Mouse (Mus musculus): ENCODE measurements at regions not wholly inside any gene's neighbourhood (a gene's known extent, or its start where the extent isn't known, plus 50 kb on each side); places are given as distances from the start of the nearest gene placed in this dataset.

DNA sequence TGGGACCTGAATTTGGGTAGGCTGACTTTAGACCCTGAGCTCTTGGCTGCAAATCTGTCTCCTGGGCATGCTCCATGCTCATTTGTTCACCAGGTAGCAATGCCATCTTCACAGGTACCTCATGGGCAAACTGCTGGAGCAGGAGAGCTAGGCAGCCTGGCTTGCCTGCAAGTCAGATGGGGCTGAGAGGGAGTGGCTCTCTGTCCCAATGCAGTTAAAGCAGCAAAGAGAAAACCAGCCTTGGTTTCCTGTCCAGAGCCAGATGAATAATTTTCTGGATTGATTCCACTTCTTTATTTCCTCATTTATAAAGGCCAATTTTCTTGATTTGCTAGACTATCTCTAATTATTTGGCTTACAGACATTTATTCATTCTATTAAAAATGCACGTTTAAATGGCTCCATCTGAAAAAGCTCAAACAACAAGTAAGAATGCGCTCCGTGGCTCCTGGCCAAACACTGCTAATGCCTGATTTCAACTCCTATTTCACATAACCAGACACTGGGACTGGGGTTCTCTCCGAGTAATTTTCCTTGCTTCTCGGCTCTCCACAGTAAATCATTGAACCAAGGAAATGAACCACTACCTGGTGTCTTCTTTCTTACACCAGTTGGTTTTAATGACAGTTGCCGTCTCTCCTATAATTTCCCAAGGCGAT is 60.5 kb downstream of the Rsl24d1 start:
- Histone ChIP-seq H3K27ac (no peak overlapping the region), H3K27me3 (ENCODE audit: insufficient read depth, poor library complexity, severe bottlenecking) (no peaks in the 10 kb centered on the region), H3K4me1 (replicated peaks) (no peaks in the 10 kb centered on the region), H3K4me3 (no peak overlapping the region), H3K36me3 (no peaks in the 10 kb centered on the region), H3K9me3 (peaks cover 5% of the 10 kb centered on the region; the same call in 1 of the 2 replicates)
- WGBS = 88% methylated on average over 7 of the region's 7 CpGs
- no peak for DNase-seq (ENCODE audit: low spot score)

- no peaks in the 10 kb centered on the region for H3K27me3 ChIP-seq (ENCODE audit: insufficient read depth, poor library complexity, severe bottlenecking)
- no peak overlapping the region for H3K27ac ChIP-seq
- no peak overlapping the region for H3K4me3 ChIP-seq
- no peaks in the 10 kb centered on the region for H3K9me3 ChIP-seq
- H3K36me3 ChIP-seq = no peaks in the 10 kb centered on the region
- no peaks in the 10 kb centered on the region for H3K4me1 ChIP-seq (replicated peaks)
- DNase-seq (ENCODE audit: low spot score) = no peak
These were observed 63.4 kb downstream of the Rsl24d1 start for GRCm38 (mm10) chr9:73176645-73177044.

- Histone ChIP-seq H3K9me3 (no peaks in the 10 kb centered on the region), H3K4me3 (no peak overlapping the region), H3K36me3 (no peaks in the 10 kb centered on the region), H3K27me3 (ENCODE audit: insufficient read depth, poor library complexity, severe bottlenecking) (no peaks in the 10 kb centered on the region), H3K27ac (no peak overlapping the region), H3K4me1 (replicated peaks) (no peaks in the 10 kb centered on the region)
- no peak for DNase-seq (ENCODE audit: low spot score)
- WGBS = 86% methylated on average over 5 of the region's 5 CpGs
These were observed 70.1 kb downstream of the Rsl24d1 start for GRCm38 (mm10) chr9:73183356-73183755.

- WGBS = 37% methylated on average over 3 of the region's 3 CpGs
- Histone ChIP-seq H3K27me3 (ENCODE audit: insufficient read depth, poor library complexity, severe bottlenecking) (no peaks in the 10 kb centered on the region), H3K4me1 (replicated peaks) (no peaks in the 10 kb centered on the region), H3K9me3 (no peaks in the 10 kb centered on the region), H3K36me3 (no peaks in the 10 kb centered on the region), H3K4me3 (no peak overlapping the region), H3K27ac (no peak overlapping the region)
- peak; percentile 11 for DNase-seq (ENCODE audit: low spot score)
These were observed 71.7 kb downstream of the Rsl24d1 start for GRCm38 (mm10) chr9:73184908-73185307.

- Histone ChIP-seq H3K27me3 (ENCODE audit: insufficient read depth, poor library complexity, severe bottlenecking) (no peaks in the 10 kb centered on the region), H3K36me3 (no peaks in the 10 kb centered on the region), H3K9me3 (no peaks in the 10 kb centered on the region), H3K4me1 (replicated peaks) (peaks cover 7% of the 10 kb centered on the region), H3K4me3 (peak overlapping the region; percentile 18; the same call in 1 of the 2 replicates), H3K27ac (peak overlapping the region; percentile 59; the same call in 1 of the 2 replicates)
- DNase-seq (ENCODE audit: low spot score) = peak; percentile 38
- 17% methylated on average over 11 of the region's 11 CpGs for WGBS
These were observed 79.1 kb downstream of the Rsl24d1 start for GRCm38 (mm10) chr9:73192271-73192785.

DNA sequence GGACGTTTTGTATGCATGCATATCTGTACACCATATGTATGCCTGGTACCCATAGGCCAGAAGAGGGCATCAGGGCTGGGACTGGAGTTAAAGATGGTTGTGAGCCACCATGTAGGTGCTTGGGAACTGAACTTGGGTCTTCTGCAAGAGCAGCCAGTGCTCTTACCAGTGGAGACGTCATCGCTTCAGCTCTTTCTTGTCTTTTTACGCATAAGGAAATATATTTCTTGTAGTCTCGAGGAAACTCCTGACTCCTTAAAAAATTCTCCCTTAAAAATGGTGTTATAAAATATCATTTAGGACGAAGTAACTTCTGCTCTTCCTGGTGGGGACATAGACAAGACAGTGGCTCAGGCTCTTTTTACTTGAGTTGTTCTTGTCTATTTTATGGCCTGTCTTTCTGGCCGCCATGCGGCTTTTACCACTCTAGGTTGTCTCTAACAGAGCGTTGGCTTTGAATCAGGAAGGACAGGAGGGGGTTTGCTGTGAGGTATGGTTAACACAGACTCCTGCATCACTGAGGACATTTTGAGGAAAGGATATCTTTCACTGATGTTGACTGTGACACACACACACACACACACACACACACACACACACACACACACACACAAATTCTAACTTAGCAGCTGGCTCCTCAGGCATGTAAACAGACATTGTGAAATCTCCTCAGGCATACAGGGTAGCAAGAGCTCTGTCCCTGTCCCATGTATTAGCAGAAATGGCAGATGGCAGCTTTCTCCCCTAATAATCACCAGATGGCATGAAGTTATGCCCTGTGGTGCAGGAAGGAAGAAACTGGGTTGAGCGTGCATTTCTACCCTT is 85.2 kb downstream of the Rsl24d1 start:
- H3K4me3 ChIP-seq = no peak overlapping the region
- no peaks in the 10 kb centered on the region for H3K27me3 ChIP-seq (ENCODE audit: insufficient read depth, poor library complexity, severe bottlenecking)
- WGBS = 88% methylated on average over 10 of the region's 10 CpGs
- no peak overlapping the region for H3K27ac ChIP-seq
- H3K4me1 ChIP-seq (replicated peaks) = no peaks in the 10 kb centered on the region
- no peaks in the 10 kb centered on the region for H3K36me3 ChIP-seq
- no peaks in the 10 kb centered on the region for H3K9me3 ChIP-seq
- no peak for DNase-seq (ENCODE audit: low spot score)

GRCm38 (mm10) chr9:73223111-73223510 is 109.9 kb downstream of the Rsl24d1 start:
- Histone ChIP-seq H3K36me3 (no peaks in the 10 kb centered on the region), H3K4me1 (replicated peaks) (no peaks in the 10 kb centered on the region), H3K27me3 (ENCODE audit: insufficient read depth, poor library complexity, severe bottlenecking) (no peaks in the 10 kb centered on the region), H3K4me3 (no peak overlapping the region), H3K27ac (no peak overlapping the region), H3K9me3 (no peaks in the 10 kb centered on the region)
- WGBS = 68% methylated on average over 6 of the region's 6 CpGs
- no peak for DNase-seq (ENCODE audit: low spot score)

GRCm38 (mm10) chr9:73240188-73240587 is 127.0 kb downstream of the Rsl24d1 start:
- Histone ChIP-seq H3K4me3 (no peak overlapping the region), H3K9me3 (no peaks in the 10 kb centered on the region), H3K27me3 (ENCODE audit: insufficient read depth, poor library complexity, severe bottlenecking) (no peaks in the 10 kb centered on the region), H3K36me3 (no peaks in the 10 kb centered on the region), H3K27ac (no peak overlapping the region), H3K4me1 (replicated peaks) (no peaks in the 10 kb centered on the region)
- DNase-seq (ENCODE audit: low spot score) = no peak
- WGBS = 75% methylated on average over 5 of the region's 5 CpGs

DNA sequence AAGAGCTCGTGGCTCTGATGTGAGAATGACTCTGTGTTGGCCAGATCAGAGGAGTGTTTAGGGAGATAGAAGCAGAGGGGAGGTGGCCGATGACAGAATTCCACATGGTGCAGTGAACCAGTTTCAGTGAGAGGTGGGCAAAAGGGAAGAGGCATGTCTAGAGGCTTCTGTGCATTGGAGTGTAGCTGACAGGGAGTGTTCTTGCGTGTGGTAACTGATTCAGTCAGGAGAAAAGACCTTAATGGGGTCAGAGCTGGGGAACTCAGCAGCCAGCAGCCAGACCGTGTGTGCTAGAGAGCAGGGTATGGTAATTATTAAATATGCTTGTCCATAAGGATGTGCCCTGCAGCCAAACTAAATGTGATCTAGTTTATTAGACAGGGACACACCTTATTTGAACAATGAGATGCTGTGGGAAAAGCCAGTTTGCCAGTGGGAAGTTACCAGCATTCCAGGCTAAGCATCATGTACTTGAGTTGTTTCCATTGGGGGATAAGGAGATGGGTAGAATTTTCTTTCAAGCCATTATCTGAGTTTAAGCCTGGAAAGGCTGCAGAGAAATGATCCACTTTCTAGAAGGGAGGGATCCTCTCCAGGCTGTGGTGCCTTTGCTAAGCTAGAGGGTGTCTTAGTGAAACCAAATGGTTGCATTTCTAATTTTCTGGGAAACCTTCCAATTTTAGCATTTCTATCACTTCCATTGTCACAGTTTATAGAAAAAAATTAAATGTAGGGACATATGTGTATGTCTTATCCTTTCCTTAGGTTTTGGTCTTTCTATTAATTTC is 129.5 kb downstream of the Rsl24d1 start:
- no peaks in the 10 kb centered on the region for H3K27me3 ChIP-seq (ENCODE audit: insufficient read depth, poor library complexity, severe bottlenecking)
- H3K9me3 ChIP-seq = no peaks in the 10 kb centered on the region
- H3K4me3 ChIP-seq = no peak overlapping the region
- H3K4me1 ChIP-seq (replicated peaks) = no peaks in the 10 kb centered on the region
- no peaks in the 10 kb centered on the region for H3K36me3 ChIP-seq
- WGBS = 61% methylated on average over 4 of the region's 4 CpGs
- no peak overlapping the region for H3K27ac ChIP-seq
- DNase-seq (ENCODE audit: low spot score) = no peak

GRCm38 (mm10) chr9:73244177-73244576 is 131.0 kb downstream of the Rsl24d1 start:
- Histone ChIP-seq H3K9me3 (no peaks in the 10 kb centered on the region), H3K36me3 (no peaks in the 10 kb centered on the region), H3K27ac (no peak overlapping the region), H3K27me3 (ENCODE audit: insufficient read depth, poor library complexity, severe bottlenecking) (no peaks in the 10 kb centered on the region), H3K4me3 (no peak overlapping the region), H3K4me1 (replicated peaks) (no peaks in the 10 kb centered on the region)
- DNase-seq (ENCODE audit: low spot score) = no peak
- WGBS = 88% methylated on average over 3 of the region's 3 CpGs

- H3K4me3 ChIP-seq = no peak overlapping the region
- no peaks in the 10 kb centered on the region for H3K4me1 ChIP-seq (replicated peaks)
- no peak for DNase-seq (ENCODE audit: low spot score)
- no peaks in the 10 kb centered on the region for H3K9me3 ChIP-seq
- no peak overlapping the region for H3K27ac ChIP-seq
- no peaks in the 10 kb centered on the region for H3K36me3 ChIP-seq
- 88% methylated on average over 7 of the region's 7 CpGs for WGBS
- H3K27me3 ChIP-seq (ENCODE audit: insufficient read depth, poor library complexity, severe bottlenecking) = no peaks in the 10 kb centered on the region
These were observed 132.3 kb downstream of the Rsl24d1 start for GRCm38 (mm10) chr9:73245524-73245923.

DNA sequence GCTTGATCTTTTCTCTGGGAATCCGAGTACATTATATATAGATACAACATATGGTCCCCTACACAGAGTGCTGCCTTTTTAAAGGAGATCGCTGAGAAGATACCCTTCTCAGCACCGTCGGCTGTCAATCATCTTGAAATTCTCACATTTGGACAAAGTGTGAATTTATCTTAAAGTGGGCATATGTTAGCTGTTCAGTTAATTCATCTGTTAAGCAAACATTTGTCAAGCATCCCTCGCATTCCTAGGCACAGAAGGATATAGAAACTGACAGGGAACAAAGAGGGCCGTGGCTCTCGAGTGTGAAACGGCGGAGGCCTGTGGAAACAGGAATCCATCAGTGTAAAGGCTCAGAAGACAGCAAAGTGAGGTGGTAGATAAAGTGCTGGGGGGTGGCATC is 144.9 kb downstream of the Rsl24d1 start:
- 80% methylated on average over 9 of the region's 9 CpGs for WGBS
- Histone ChIP-seq H3K27me3 (ENCODE audit: insufficient read depth, poor library complexity, severe bottlenecking) (no peaks in the 10 kb centered on the region), H3K27ac (no peak overlapping the region), H3K4me1 (replicated peaks) (peaks cover 8% of the 10 kb centered on the region; the same call in 1 of the 2 replicates), H3K9me3 (no peaks in the 10 kb centered on the region), H3K36me3 (no peaks in the 10 kb centered on the region), H3K4me3 (no peak overlapping the region)
- DNase-seq (ENCODE audit: low spot score) = no peak
